Mouse (Mus musculus) cortical plate, adult 2 months (tissue): ENCODE measurements at regions not wholly inside any gene's neighbourhood (a gene's known extent, or its start where the extent isn't known, plus 50 kb on each side); places are given as distances from the start of the nearest gene placed in this dataset.

Experiments
- CTCF ChIP-seq: fragments of 200-500 bp; IDR thresholded peaks from 2 replicates; pipeline ENCODE4 v1.5.1; 2011; ENCODE audit warnings: mild to moderate bottlenecking, control low read depth, low read length; ENCODE audit not compliant: insufficient read depth; ENCODE audit errors: extremely low read depth
- POLR2A ChIP-seq: fragments of 200-500 bp; IDR thresholded peaks from 2 replicates; pipeline ENCODE4 v1.6.1; 2011; ENCODE audit warnings: mild to moderate bottlenecking, low read length, control low read depth; ENCODE audit not compliant: insufficient read depth; ENCODE audit errors: extremely low read depth

DNA sequence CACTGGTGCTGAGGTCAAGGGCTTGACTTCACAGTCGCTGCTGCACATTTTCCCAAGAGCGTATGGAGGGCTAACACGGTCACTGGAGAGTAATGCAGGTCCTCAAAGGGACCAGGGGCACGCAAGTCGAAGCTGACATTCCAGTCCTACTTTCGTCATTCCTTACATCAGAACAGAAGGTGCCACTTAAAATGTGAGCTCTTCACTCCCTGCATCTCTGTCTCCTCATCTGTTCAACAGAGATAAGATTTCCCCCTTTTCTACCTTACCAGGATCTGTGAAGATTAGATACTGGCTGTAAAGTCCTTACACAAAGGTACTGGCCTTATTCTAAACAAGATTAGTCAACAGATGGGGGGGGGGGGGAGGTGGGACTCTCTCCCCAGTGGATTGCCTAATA is 67.0 kb upstream of the Zeb2 start:
- TF ChIP-seq CTCF (no peak), POLR2A (no peak)
